Mouse (Mus musculus): ENCODE data around the gene Zfp219.
"Not testable (repeated sequence)": the region's sequence is repeated elsewhere in the genome, so short reads cannot be mapped to it uniquely, and the experiment has no call there.

Zfp219 gene

DNA sequence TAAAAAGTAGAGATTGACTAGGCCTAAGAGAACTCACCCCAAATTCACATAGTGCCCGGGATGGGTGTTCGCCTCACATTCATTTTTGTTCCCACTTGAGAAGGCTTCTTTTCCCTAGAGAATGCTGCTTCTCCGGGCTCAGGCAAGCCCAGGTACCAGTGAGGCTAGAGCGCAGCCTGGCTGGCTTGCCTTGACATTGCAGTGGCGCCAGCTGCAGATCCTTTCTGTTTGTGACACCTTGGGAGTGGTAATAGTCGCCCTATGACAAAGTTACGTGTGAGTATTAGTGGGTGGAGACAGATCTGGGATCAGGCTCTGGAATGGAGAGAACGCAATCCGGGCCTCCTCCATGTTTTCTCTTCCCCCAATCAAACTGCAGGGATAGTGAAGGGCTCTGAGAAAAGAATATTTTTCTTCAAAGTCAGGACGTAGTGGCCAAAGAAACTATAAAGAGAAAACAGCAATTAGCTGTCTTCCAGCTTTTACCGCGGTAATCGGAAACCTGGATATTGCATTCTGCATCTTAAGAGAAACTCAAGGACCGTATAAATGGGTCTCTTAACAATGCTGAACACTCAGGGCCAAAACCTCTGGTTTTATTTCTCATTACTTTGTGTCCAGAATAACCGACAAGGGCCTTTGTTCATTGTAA is at the start of gene Zfp219:
TSS of gene Zfp219 (minus strand) at position 248 of the 652 bp plus-strand sequence.
- DNase-seq (ENCODE audit: low spot score): peak; percentile 45

DNA sequence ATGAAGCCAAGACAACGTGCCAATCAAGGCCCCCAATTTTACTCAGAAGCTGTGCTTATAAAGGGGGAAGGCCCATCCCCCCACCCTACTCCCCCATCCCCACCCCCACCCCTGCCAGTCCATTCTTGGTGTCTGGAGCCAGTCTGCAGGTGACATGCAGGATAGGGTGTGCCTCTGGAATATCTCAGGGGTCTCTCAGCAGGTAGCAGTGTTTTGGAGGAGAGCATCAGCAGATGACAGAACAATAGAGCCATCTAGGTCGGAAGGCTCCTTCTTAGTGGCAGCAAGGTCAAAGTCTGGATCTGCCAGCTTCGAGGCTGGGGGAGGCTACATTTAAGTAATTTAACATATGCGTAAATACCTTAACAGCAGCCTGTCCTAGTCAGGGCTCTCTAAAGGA is 45.6 kb upstream of the Zfp219 start:
- DNase-seq (ENCODE audit: low spot score): no peak

DNA sequence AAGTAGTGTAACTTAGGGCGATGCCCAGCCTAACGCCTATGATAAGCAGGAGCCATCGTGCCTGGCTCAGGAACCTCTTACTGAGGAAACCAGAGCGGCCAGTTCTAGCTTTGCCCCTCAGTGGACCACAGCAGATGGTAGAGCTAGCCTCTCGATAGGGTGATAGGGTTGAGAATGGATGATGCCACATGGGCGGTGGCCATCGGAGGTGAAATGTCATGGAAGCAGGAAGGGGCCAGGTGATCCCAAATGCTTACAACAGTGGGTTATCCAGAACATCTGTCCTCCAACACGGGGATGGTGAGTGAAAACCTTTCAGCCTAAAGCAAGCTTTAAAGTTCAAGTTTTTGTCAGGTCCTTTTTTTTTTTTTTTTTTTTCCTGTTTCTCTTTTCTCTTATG is 41.3 kb upstream of the Zfp219 start:
- DNase-seq (ENCODE audit: low spot score): no peak

DNA sequence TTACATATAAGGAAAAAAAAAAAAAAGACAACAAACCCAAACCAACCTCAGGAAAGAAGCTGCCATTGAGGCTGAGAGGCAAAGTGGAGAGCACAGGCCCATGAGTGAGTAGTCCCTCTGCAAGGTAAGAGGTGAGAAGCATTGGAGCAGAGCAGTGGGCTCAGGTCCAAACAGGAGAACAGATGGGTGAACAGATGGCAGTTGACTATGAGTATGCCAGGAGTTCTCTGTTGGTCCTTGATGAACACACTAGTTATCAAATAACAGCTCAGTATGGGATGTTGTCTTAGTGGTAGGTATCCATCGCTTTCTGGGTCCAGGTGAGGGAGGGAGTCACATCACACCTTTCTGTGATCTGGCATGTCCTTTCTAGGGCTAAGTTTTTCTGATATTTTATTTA is 40.3 kb upstream of the Zfp219 start:
- DNase-seq (ENCODE audit: low spot score): no peak

DNA sequence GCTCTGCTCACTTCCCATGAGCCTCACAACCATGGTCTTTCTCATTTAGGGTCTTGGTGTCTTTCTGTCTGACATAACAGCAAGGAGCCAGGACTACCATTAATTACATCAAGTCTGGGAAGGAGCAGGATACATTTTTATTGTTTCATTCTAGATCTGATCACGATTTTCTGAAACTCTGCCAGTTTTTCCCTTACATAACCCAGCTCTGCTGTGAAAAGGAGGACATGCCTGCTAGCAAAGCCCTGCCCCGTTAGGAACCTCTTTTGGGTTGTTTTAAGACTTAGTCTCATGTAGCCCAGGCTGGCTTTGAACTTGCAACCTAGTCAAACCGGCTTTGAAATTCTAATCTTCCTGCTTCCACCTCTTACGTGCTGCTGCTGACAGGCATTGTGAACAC is 39.4 kb upstream of the Zfp219 start:
- DNase-seq (ENCODE audit: low spot score): no peak

DNA sequence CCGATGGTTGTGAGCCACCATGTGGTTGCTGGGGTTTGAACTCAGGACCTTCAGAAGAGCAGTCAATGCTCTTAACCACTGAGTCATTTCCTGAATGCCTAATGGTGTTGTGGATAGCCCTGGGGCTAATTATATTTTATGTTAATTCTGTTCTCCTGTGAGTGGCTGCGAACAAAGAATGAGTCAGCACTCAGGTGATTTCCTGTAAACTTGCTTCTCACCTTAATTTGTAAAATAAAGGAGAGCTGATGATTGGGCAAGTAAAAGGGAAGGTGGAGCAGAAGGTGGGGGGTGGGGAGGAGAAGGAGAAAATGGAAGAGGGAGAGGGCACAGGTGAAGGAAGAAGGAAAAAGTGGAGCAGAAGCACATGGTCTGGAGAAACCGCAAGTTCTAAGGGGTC is 32.2 kb upstream of the Zfp219 start:
- not testable (repeated sequence) for DNase-seq (ENCODE audit: low spot score)

DNA sequence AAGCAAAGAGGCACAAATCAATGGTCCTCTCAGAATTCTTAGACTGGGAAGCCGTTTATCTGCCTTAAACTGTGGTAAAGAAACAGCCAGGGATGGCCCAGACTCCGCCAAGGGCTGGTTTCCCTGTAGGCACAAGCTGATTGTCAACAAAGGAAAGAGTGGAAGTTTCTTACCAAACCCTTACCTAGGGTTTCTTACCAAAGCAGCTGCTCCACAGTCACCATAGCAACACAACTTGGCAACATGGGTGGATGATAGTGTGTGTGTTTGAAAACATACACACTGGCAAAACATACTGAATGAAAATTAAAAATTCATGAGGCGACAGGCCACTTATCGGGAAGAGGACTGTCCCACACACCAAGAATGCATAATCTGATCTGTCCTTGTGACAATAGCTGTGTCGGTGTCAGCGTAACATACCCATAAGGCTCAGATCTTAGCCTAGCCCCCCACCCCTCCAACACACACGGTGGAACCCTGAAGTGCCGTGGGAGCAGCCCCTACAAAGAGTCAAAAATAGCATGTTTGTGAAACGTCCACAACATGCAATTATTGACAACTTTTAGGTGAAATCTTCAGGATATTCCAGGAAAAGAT is 25.5 kb upstream of the Zfp219 start:
- no peak for DNase-seq (ENCODE audit: low spot score)

DNA sequence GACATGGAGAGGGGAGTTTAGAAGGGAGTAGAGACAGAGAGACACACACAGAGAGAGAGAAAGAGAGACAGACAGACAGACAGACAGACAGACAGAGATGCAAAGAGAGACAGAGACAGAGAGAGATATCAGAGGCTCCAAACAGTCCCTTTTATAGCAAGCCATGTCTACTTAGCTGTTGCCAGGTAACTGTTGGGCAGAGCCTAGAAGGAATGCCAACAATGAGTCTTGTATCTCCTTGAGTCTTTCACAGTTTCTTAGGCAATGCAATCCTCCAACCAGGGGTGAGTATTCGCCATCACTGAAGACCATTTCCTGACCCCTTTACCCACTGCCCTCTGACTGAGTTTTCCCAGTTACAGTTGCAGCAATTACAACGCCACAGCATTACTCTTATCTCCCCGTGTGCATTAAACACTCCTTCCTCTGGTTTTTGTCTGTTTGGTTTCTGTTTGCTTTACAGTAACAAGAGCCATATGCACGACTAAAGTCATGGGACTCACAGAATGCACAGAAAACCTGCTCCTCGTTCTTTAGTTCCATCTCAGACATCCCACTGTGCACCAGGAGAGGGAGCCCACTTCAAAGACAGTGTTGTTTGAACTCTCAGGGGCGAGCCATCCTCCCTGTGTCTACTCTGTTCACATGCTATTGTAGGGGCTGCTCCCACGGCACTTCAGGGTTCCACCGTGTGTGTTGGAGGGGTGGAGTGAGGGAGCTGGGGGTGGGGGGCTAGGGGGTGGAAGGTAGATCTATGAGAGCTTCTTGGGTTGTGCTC is 24.6 kb upstream of the Zfp219 start:
- peak; percentile 28 for DNase-seq (ENCODE audit: low spot score)

DNA sequence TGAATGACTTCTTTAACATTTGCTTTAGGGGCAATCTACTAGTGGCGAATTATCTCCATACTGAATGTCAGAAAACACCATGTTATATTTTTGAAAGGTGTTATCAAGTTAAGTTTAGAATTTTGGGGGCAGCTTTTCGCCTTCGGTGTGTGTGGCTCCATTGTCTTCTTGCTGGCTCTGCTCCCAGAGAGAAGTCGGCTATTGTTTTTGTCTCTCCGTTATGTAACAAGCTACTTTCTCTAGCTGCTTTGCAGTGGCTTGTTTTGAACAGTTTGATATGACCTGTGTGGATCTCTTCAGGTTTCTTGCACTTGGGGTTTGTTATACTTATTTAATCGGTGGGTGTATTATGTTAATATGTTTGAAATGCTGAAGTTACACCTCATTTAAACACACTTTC is 22.9 kb upstream of the Zfp219 start:
- DNase-seq (ENCODE audit: low spot score): no peak

DNA sequence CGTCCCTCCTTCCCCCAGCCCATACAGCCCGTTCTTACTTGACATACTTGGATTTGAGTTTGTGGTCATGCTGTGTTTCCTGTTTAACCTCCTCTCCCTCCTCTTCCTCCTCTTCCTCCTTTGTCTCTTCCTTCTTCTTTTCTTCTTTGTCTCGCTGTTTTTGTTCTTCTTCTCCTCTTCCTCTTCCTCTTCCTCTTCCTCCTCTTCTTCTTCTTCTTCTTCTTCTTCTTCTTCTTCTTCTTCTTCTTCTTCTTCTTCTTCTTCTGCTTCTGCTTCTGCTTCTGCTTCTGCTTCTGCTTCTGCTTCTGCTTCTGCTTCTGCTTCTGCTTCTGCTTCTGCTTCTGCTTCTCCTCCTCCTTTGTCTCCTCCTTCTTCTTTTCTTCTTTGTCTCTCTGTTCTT is 21.8 kb upstream of the Zfp219 start, which contains the start of gene Olfr221:
TSS of gene Olfr221 (minus strand) at position 101 of the 400 bp plus-strand sequence.
- not testable (repeated sequence) for DNase-seq (ENCODE audit: low spot score)

DNA sequence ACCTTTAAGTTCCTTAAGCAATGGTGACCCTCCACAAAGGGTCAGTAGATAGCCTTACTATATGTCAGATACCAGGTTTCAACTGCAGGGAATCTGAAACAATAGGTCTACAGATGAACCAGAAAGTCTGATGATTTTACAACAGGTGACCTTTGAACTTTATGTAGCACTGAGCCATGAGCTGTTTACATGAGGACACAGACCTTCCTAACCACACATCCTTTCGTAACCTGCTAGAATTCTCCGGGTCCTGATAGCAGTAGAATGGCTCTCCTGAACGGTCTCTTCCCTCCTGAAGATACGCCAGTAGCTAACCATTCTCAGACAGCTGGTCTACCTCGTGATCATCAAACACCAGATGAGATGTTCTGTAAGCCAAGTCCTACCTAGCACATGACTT is 18.8 kb upstream of the Zfp219 start:
- DNase-seq (ENCODE audit: low spot score): no peak

DNA sequence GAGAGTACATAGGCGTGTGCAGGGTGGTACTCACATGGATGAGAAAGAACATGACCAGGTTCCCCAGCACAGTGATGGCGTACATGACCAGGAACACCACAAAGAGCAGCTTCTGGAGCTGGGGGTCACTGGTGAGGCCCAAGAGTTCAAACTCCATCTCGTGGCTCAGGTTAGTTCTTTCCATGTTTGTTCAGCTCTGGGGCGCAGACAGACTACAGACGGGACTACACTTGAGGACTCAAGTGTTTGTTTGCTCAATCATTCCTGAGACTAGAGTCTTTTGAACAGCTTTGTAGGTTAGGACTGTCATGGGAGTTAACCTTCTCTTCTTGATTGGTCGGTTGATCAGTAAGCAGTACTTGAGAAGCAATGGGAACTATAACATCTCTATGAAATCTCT is 15.4 kb upstream of the Zfp219 start:
- DNase-seq (ENCODE audit: low spot score): no peak

DNA sequence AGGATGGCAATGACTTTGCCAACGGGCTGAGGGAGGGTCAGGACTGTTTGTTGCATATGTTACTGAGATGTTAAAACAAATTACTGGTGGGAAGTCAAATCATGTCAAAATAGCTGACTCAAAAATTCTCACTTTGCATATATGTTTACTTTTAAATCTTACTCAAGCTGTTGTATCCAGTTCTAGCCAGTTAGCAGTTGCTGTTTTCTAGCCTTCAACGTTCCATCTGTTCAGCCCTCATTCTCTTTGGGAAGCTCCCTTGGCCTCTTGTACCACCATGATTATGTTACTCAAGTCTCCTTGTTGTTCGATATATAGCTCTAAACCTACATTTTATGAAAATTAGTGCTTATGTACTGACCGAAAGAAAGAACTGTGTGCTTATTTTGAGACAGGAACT is 5.8 kb upstream of the Zfp219 start:
- no peak for DNase-seq (ENCODE audit: low spot score)

DNA sequence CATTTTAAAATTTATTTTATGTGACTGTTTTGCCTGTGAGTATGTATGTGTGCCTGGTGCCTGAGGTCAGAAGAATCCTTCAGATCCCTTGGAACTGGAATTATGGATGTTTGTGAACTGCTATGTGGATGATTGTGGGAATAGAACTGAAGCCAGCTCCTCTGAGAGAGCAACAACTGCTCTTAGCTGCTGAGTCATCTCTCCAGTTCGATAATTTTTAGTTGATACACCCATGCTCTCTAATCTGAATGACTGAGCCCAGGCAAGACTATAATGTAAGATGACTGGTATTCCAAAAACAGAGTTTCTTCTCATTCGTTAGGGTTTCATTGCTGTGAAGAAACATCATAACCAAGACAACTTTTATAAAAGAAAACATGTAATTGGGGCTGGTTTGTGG is 3.6 kb upstream of the Zfp219 start:
- no peak for DNase-seq (ENCODE audit: low spot score)

DNA sequence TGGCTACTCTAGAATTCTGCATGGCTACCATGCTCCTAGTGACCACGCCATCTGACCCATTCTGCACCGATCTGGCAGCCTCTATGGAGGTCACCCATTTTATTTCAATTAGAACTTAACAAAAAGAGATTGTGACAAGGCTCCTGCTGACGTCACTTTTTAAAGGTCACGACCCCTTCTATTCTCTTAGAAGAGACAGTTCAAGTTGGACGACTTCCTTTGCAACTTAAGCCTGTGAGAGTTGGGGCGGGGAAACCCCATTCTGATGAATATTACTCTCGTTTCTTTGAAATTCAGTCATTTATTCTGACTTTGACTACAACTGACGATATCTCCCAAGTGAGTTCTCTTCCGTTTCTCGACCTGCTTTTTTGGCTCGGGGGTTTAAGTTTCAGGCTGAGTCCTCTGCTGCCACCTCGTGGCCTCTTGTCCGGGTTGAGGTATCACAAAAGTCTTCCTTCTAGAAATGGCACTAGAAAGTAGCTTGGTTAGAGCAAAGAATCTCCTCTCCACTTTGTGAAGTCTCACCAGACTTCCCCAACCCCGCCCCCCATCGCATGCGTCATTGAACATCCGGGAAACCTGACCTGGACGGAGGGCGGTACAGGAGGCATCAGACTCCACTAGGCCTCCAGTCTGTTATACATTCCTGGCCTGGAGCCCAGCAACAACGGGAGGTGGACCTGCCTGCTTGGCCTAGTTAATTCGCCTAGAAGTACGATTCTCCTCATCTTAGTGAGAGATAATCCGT is 2.4 kb upstream of the Zfp219 start:
- DNase-seq (ENCODE audit: low spot score): peak; percentile 91

DNA sequence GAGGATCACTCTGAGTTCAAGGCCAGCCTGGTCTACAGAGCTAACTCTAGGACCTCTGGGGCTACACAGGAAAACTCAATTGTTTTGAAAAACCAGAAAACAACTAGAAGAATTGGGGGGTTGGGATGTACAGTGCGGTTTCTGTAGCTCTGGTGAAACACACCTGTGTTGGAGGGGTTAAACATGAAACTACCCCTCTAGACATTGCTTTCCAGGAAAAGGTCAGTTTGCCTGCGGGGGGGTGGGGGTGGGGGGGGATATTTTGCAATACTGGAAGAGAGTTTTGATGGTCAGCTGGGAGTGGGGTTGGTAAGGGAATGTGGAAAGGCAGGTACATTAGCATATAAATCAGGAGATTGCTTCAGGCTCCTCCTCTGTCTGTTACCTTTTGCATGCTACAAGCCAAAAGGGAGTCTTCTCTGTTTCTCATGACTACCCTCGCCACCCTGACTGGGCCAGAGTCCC is 1.7 kb upstream of the Zfp219 start:
- no peak for DNase-seq (ENCODE audit: low spot score)

DNA sequence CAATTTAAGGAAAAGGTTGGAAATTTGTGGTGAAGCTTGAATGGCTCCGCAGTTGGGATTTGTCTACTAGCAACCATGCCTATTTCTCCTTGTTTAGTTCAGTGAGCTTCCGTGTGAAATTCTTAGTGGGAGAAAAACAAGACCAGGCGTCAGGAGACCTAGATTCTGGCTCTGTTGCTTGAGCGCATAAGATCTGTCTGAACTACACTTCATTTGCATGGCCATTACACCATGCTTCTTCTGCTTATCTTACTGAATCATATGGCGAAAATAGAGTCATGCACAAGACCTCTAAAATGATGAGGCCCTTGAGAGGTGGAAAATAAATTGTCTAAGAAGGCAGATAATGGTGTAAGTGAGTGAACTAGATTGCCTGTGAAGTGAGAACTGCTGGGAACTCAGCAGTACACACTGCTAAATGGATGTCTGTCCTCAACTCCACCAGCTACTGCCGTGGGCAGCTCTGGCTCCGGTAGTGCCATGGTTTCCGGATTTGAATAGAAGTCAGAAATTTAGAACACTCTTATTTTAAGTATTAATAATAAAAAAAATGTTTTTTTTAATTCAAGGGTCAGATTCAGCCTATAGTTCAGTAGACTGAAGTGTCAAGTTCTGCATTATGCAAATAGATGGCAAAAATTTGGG is 1.2 kb upstream of the Zfp219 start:
- no peak for DNase-seq (ENCODE audit: low spot score)

DNA sequence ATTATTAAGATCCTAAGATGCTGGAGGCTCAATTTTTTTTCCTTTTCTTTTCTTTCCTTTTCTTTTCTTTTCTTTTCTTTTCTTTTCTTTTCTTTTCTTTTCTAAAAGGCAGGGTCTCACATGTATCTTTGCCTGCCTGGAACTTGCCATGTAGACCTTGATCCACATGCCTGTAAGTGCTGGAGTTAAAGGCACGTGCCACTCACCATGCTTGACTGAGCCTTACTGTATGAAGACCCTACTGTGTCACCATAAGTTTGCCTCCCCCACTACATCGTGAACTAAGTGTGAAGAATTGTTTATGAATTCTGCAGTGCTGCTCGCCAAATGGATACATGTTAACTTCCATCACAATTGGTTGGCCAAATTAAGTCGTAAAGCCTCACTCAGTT is 601 bp upstream of the Zfp219 start:
- DNase-seq (ENCODE audit: low spot score): no peak

DNA sequence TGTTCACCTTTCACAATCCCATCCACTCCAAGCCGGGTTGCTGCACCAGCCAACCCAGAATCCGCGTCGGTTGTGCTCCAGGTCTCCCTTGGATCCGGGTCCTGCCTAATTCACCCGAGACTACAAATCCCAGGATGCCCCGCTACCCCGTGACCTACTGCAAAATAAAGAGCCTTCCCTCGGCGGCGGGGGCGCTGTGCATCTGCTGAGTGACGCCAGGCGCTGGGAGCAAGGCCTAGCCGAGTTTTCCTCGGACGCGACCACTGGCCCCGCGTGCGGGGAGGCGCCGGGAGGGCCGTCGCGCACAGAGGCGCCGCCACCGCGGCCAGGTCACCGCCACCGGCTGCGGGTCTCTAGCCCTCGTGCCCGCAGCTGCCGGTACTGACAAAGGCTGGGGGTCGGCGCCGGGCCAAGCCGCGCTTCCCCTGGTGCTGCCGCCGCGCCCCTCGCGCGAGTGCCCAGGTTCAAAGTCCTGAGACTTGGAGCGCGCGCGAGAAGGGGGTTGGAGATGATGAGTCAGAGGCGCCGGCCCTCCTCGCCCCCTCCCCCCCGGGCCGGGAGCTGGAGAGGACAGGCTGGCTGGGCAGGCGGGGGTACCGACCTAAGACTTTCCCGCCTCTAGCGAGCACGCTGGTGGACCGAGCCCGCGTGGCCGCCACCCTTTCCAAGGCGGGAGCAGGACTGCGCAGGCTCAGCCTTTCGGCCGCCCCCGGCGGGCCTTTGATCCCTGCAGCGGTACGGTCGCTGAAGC is 768 bp downstream of the Zfp219 start:
- peak; percentile 95 for DNase-seq (ENCODE audit: low spot score)

DNA sequence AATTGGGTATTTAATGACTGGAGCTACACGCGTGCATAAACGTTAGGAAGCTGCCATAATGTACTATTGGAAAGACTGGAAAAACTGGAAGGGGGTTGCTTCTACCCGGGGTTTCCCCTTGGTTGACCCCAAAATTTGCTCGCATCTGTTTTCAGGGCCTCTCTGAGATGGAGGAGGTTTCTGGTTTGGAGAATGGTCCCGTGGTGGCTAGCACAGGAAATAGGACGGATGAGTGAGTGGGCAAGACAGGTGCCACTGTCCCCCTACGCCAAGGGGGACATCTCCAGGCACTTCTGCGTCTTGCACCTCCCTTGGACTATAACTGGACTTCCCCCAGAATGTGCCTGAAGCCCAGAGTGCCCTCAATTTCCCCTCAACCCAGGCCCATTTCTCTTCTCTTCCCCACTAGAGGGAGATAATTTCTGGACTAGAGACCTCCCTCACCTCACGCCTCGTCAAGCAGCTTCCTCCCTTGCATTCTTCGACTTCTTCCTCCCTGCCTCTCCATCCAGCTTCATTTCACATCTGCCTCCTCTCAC is 1.4 kb downstream of the Zfp219 start:
- no peak for DNase-seq (ENCODE audit: low spot score)

Measured in T-cell, adult 2 months (primary cell).